Mouse (Mus musculus) MEL (cell line): ENCODE results near the gene Slc12a8. TPM values are rescaled to one million over a fixed set of nuclear protein-coding genes. Genes with fewer than 3 reads are reported as not detected.

Experiments used
- DNase-seq: peaks from one replicate; pipeline ENCODE4 v3.0.0; 2011; ENCODE audit warnings: low read depth, low spot score
- H3K27ac ChIP-seq: 2 replicates; pipeline ENCODE4 v1.5.1; 2012; ENCODE audit warnings: low read depth, mild to moderate bottlenecking, control low read depth, low read length, moderate library complexity; ENCODE audit not compliant: control insufficient read depth
- H3K27me3 ChIP-seq, 2 experiments: fragments of 150-350 bp in 1 of 2; sonication (generic) in 1 of 2; 2 replicates each; pipeline ENCODE4 v1.6.1; 2012; ENCODE audit warnings: low read length in 2 of 2, mild to moderate bottlenecking in 2 of 2, improper control_type of control experiment in 1 of 2, moderate library complexity in 1 of 2; ENCODE audit not compliant: insufficient read depth in 2 of 2, control insufficient read depth in 1 of 2
- H3K36me3 ChIP-seq, 2 experiments: 2 replicates each; pipeline ENCODE4 v1.6.1; 2012 to 2014; ENCODE audit warnings: low read length in 2 of 2, improper control_type of control experiment in 1 of 2, inconsistent platforms in 1 of 2, mild to moderate bottlenecking in 1 of 2; ENCODE audit not compliant: insufficient read depth in 2 of 2, control insufficient read depth in 1 of 2
- H3K4me1 ChIP-seq, 2 experiments: fragments of 150-350 bp in 1 of 2; sonication (generic) in 1 of 2; 2 replicates each; pipeline ENCODE4 v1.6.1; 2012; ENCODE audit warnings: low read length in 2 of 2, improper control_type of control experiment in 1 of 2, mild to moderate bottlenecking in 1 of 2; ENCODE audit not compliant: insufficient read depth in 2 of 2, control insufficient read depth in 1 of 2
- H3K4me3 ChIP-seq, 2 experiments: fragments of 150-350 bp in 1 of 2; sonication (generic) in 1 of 2; 2 replicates each; pipeline ENCODE4 v1.5.1; 2012; ENCODE audit warnings: low read depth in 2 of 2, low read length in 2 of 2, mild to moderate bottlenecking in 2 of 2, moderate library complexity in 2 of 2, control low read depth in 1 of 2, improper control_type of control experiment in 1 of 2; ENCODE audit not compliant: control insufficient read depth in 1 of 2, insufficient read depth in 1 of 2
- H3K79me2 ChIP-seq: 2 replicates; pipeline ENCODE4 v1.6.1; 2012; ENCODE audit warnings: mild to moderate bottlenecking, low read length, moderate library complexity; ENCODE audit not compliant: control insufficient read depth, poor library complexity, insufficient read depth
- H3K9ac ChIP-seq: 2 replicates; pipeline ENCODE4 v1.6.1; 2012; ENCODE audit warnings: low read depth, mild to moderate bottlenecking, control low read depth, low read length, moderate library complexity; ENCODE audit not compliant: control insufficient read depth, poor library complexity, severe bottlenecking
- H3K9me3 ChIP-seq: fragments of 150-350 bp; sonication (generic); replicated peaks from 2 replicates; pipeline ENCODE4 v1.6.1; 2012; ENCODE audit warnings: mild to moderate bottlenecking, low read length, improper control_type of control experiment, moderate library complexity; ENCODE audit not compliant: insufficient read depth
- BHLHE40 ChIP-seq: IDR thresholded peaks from 2 replicates; pipeline ENCODE4 v1.6.1; 2012; ENCODE audit warnings: low read depth, mild to moderate bottlenecking, inconsistent platforms, low read length, improper control_type of control experiment, borderline replicate concordance
- CHD1 ChIP-seq: IDR thresholded peaks from 2 replicates; pipeline ENCODE4 v1.6.1; 2012; ENCODE audit warnings: low read depth, mild to moderate bottlenecking, inconsistent platforms, low read length, improper control_type of control experiment
- CHD2 ChIP-seq: IDR thresholded peaks from 2 replicates; pipeline ENCODE4 v1.6.1; 2011; ENCODE audit warnings: low read length, improper control_type of control experiment
- CTCF ChIP-seq, 3 experiments: IDR thresholded peaks in 2 of 3; conservative IDR thresholded peaks in 1 of 3; 2 replicates each; pipeline ENCODE4 v1.5.1; 2011 to 2012; ENCODE audit warnings: low read length in 3 of 3, low read depth in 2 of 3, mild to moderate bottlenecking in 2 of 3, improper control_type of control experiment in 1 of 3, inconsistent platforms in 1 of 3, mixed read lengths in 1 of 3, moderate library complexity in 1 of 3; ENCODE audit not compliant: control insufficient read depth in 1 of 3, insufficient read depth in 1 of 3, poor library complexity in 1 of 3, severe bottlenecking in 1 of 3
- ELF1 ChIP-seq: IDR thresholded peaks from 2 replicates; pipeline ENCODE4 v1.6.1; 2014; ENCODE audit warnings: low read depth, mild to moderate bottlenecking, inconsistent platforms, low read length, improper control_type of control experiment, moderate library complexity
- EP300 ChIP-seq, 2 experiments: IDR thresholded peaks; 2 replicates each; pipeline ENCODE4 v1.6.1; 2011; ENCODE audit warnings: improper control_type of control experiment in 2 of 2, low read length in 2 of 2, low read depth in 1 of 2, mild to moderate bottlenecking in 1 of 2
- ETS1 ChIP-seq: IDR thresholded peaks from 2 replicates; pipeline ENCODE4 v1.6.1; 2012; ENCODE audit warnings: low read depth, mild to moderate bottlenecking, inconsistent platforms, low read length, improper control_type of control experiment, moderate library complexity
- GABPA ChIP-seq: IDR thresholded peaks from 2 replicates; pipeline ENCODE4 v1.6.1; 2012; ENCODE audit warnings: low read depth, mild to moderate bottlenecking, inconsistent platforms, low read length, improper control_type of control experiment, moderate library complexity
- GATA1 ChIP-seq: IDR thresholded peaks from 2 replicates; pipeline ENCODE4 v1.6.1; 2011; ENCODE audit warnings: low read depth, low read length, improper control_type of control experiment
- JUND ChIP-seq: IDR thresholded peaks from 2 replicates; pipeline ENCODE4 v1.6.1; 2011; ENCODE audit warnings: low read depth, mild to moderate bottlenecking, improper control_type of control experiment, low read length
- KAT2A ChIP-seq: conservative IDR thresholded peaks from 2 replicates; pipeline ENCODE4 v1.6.1; 2012; ENCODE audit warnings: low read depth, low read length, improper control_type of control experiment, inconsistent platforms
- MAFK ChIP-seq: IDR thresholded peaks from 2 replicates; pipeline ENCODE4 v1.6.1; 2011; ENCODE audit warnings: low read depth, mild to moderate bottlenecking, low read length, improper control_type of control experiment, borderline replicate concordance
- MAZ ChIP-seq: IDR thresholded peaks from 2 replicates; pipeline ENCODE4 v1.6.1; 2012; ENCODE audit warnings: low read depth, mild to moderate bottlenecking, inconsistent platforms, low read length, improper control_type of control experiment
- MYB ChIP-seq: IDR thresholded peaks from 2 replicates; pipeline ENCODE4 v1.6.1; 2011; ENCODE audit warnings: mild to moderate bottlenecking, low read depth, low read length, improper control_type of control experiment
- MYC ChIP-seq: IDR thresholded peaks from 2 replicates; pipeline ENCODE4 v1.6.1; 2011; ENCODE audit warnings: low read depth, mild to moderate bottlenecking, low read length, improper control_type of control experiment, moderate library complexity
- NRF1 ChIP-seq: IDR thresholded peaks from 2 replicates; pipeline ENCODE4 v1.6.1; 2014; ENCODE audit warnings: low read depth, mild to moderate bottlenecking, inconsistent platforms, low read length, improper control_type of control experiment, moderate library complexity; ENCODE audit not compliant: poor library complexity, insufficient read depth, severe bottlenecking
- POLR2A ChIP-seq, 2 experiments: IDR thresholded peaks; 2 replicates each; pipeline ENCODE4 v1.6.1; 2011 to 2012; ENCODE audit warnings: low read length in 2 of 2, mild to moderate bottlenecking in 2 of 2, control low read depth in 1 of 2, improper control_type of control experiment in 1 of 2, low read depth in 1 of 2, moderate library complexity in 1 of 2; ENCODE audit not compliant: control insufficient read depth in 1 of 2, insufficient read depth in 1 of 2, poor library complexity in 1 of 2
- RCOR1 ChIP-seq: IDR thresholded peaks from 2 replicates; pipeline ENCODE4 v1.6.1; 2012; ENCODE audit warnings: low read depth, mild to moderate bottlenecking, inconsistent platforms, low read length, improper control_type of control experiment
- TAL1 ChIP-seq: IDR thresholded peaks from 2 replicates; pipeline ENCODE4 v1.6.1; 2012; ENCODE audit warnings: mild to moderate bottlenecking, inconsistent platforms, low read length, moderate library complexity, mixed read lengths
- USF1 ChIP-seq: IDR thresholded peaks from 2 replicates; pipeline ENCODE4 v1.6.1; 2014; ENCODE audit warnings: low read depth, mild to moderate bottlenecking, inconsistent platforms, low read length, improper control_type of control experiment, moderate library complexity
- USF2 ChIP-seq, 2 experiments: IDR thresholded peaks; 2 replicates each; pipeline ENCODE4 v1.6.1; 2011 to 2012; ENCODE audit warnings: improper control_type of control experiment in 2 of 2, low read length in 2 of 2, borderline replicate concordance in 1 of 2, inconsistent platforms in 1 of 2, low read depth in 1 of 2, mild to moderate bottlenecking in 1 of 2; ENCODE audit not compliant: insufficient read depth in 1 of 2
- ZNF384 ChIP-seq: IDR thresholded peaks from 2 replicates; pipeline ENCODE4 v1.6.1; 2012; ENCODE audit warnings: low read depth, mild to moderate bottlenecking, inconsistent platforms, low read length, improper control_type of control experiment
- polyA plus RNA-seq, 2 experiments: library from polyadenylated mRNA; stranded (reverse) in 1 of 2; unstranded in 1 of 2; fragments of >175 nt in 1 of 2; fragments of >200 nt in 1 of 2; gene quantifications; 2 replicates each; pipeline versions ENCODE4 v1.2.1 to v1.2.4; 2012; ENCODE audit warnings: low replicate concordance in 2 of 2, low read depth in 1 of 2; ENCODE audit not compliant: insufficient read length in 2 of 2, insufficient read depth in 1 of 2, missing spikeins in 1 of 2
- total RNA-seq: library from RNA; depleted of rRNA; stranded (reverse); fragments of 300-350 nt; gene quantifications from 2 replicates; pipeline ENCODE4 v1.2.3, GENCODE M21; 2012

Gene Slc12a8
- total and polyA plus RNA-seq, 3 experiments, result 0.29 TPM; not detected in 2

DNA sequence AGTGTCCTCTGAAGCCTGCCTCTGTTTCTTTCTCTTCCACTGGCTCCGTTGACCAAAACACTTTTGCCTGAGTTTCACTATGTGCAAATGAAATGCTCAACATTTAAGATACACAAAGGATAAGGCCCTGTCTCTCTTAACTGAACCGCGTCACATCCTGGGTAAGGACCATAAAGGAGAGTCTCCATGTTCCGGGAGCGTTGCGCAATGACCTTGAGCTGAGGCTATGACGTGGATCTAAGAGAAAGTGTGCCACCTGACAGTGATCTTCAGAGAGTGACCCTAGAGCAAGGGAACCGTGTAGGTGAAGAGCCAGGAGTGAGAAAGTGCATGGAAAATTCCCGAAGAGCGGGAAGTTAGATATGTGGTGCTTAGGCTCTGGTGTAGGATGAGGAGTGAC, 49.3 kb downstream of the Slc12a8 start:
- no peak for TF ChIP-seq MYB
- TF ChIP-seq EP300 (IDR thresholded peaks at IDR 0.05; ENCODE audit: low read depth in 1 of 2, low read length in 2 of 2), result no peak
- no peak for TF ChIP-seq USF2 (IDR thresholded peaks at IDR 0.05; ENCODE audit: borderline replicate concordance in 1 of 2, insufficient read depth in 1 of 2, low read depth in 1 of 2, low read length in 2 of 2)
- TF ChIP-seq TAL1, result no peak
- no peak for TF ChIP-seq GATA1
- TF ChIP-seq ETS1, result no peak
- no peak for TF ChIP-seq MAFK
- no peak for TF ChIP-seq USF1
- TF ChIP-seq POLR2A (IDR thresholded peaks at IDR 0.05; ENCODE audit: control insufficient read depth in 1 of 2, insufficient read depth in 1 of 2, low read depth in 1 of 2, low read length in 2 of 2, poor library complexity in 1 of 2), result no peak
- TF ChIP-seq KAT2A, result no peak
- no peak for TF ChIP-seq BHLHE40
- no peak for TF ChIP-seq RCOR1
- TF ChIP-seq CHD1, result no peak
- TF ChIP-seq, all 39 proteins: peak for 0
- Histone ChIP-seq H3K27me3 (peaks cover 4 to 12% of the 10 kb centered on the region in 2 experiments; a peak in 3 of 4 replicates), H3K4me1 (no peaks in the 10 kb centered on the region), H3K79me2 (no peaks in the 10 kb centered on the region), H3K36me3 (no peaks in the 10 kb centered on the region), H3K9ac (no peak overlapping the region), H3K27ac (no peak overlapping the region), H3K4me3 (no peak overlapping the region), H3K9me3 (no peaks in the 10 kb centered on the region)
- no peak for DNase-seq

DNA sequence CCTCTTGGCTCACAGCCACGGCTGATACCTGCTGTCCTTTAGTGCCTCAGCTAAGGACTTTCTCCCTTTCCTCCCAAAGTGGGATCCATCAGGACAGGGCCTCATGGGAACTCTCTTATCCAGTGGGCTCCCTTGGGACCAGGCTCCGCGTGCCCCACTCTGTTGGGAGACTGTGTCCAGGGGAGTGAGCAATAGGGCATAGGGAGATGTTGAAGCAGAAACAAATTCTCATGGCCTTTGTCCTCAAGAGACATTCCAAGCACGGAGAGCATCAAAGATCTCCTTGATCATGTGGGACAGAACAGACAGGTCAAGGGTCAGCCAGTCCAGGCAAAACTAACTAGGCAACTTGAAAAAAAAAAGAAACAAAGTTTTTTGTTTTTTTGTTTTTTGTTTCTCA, 50.6 kb downstream of the Slc12a8 start:
- H3K79me2 ChIP-seq, result no peaks in the 10 kb centered on the region
- peaks cover 0 to 6% of the 10 kb centered on the region in 2 experiments; a peak in 3 of 4 replicates for H3K27me3 ChIP-seq
- no peak overlapping the region for H3K27ac ChIP-seq
- H3K4me1 ChIP-seq, result no peaks in the 10 kb centered on the region
- H3K36me3 ChIP-seq, result no peaks in the 10 kb centered on the region
- H3K4me3 ChIP-seq, result no peak overlapping the region
- TF ChIP-seq MYB, result no peak
- no peak for TF ChIP-seq ZNF384
- H3K9me3 ChIP-seq, result no peaks in the 10 kb centered on the region
- no peak for DNase-seq
- H3K9ac ChIP-seq, result no peak overlapping the region

- H3K9ac ChIP-seq, result no peak overlapping the region
- no peak overlapping the region for H3K27ac ChIP-seq
- H3K4me3 ChIP-seq, result no peak overlapping the region
- no peaks in the 10 kb centered on the region for H3K9me3 ChIP-seq
- no peak for DNase-seq
- peaks cover 0 to 4% of the 10 kb centered on the region in 2 experiments; a peak in 2 of 4 replicates for H3K27me3 ChIP-seq
- no peaks in the 10 kb centered on the region for H3K4me1 ChIP-seq
- H3K79me2 ChIP-seq, result no peaks in the 10 kb centered on the region
- H3K36me3 ChIP-seq, result no peaks in the 10 kb centered on the region
- TF ChIP-seq CHD2, result no peak
- no peak for TF ChIP-seq USF2 (IDR thresholded peaks at IDR 0.05; ENCODE audit: borderline replicate concordance in 1 of 2, insufficient read depth in 1 of 2, low read depth in 1 of 2, low read length in 2 of 2)
- no peak for TF ChIP-seq POLR2A (IDR thresholded peaks at IDR 0.05; ENCODE audit: control insufficient read depth in 1 of 2, insufficient read depth in 1 of 2, low read depth in 1 of 2, low read length in 2 of 2, poor library complexity in 1 of 2)
- no peak for TF ChIP-seq MAFK
- no peak for TF ChIP-seq ELF1
- no peak for TF ChIP-seq GABPA
- TF ChIP-seq ZNF384, result no peak
- TF ChIP-seq CTCF (IDR thresholded peaks at IDR 0.05 in 2 of 3, conservative IDR thresholded peaks at IDR 0.05 in 1 of 3; ENCODE audit: control insufficient read depth in 1 of 3, insufficient read depth in 1 of 3, low read depth in 2 of 3, low read length in 3 of 3, poor library complexity in 1 of 3, severe bottlenecking in 1 of 3), result no peak
- TF ChIP-seq JUND, result no peak
- TF ChIP-seq MAZ, result no peak
- no peak for TF ChIP-seq MYC
- no peak for TF ChIP-seq NRF1
- TF ChIP-seq EP300 (IDR thresholded peaks at IDR 0.05; ENCODE audit: low read depth in 1 of 2, low read length in 2 of 2), result no peak
Measured at GRCm38 (mm10) chr16:33568269-33569016, 51.3 kb downstream of the Slc12a8 start.
